Mouse (Mus musculus) B cell, adult (primary cell): ENCODE results near the gene Slc9b2. TPM values are rescaled to one million over a fixed set of nuclear protein-coding genes. Genes with fewer than 3 reads are reported as not detected.

ENCODE experiments used
- total RNA-seq: library from RNA; stranded (reverse); gene quantifications from 4 replicates; pipeline ENCODE4 v1.2.4, GENCODE M21; 2023; ENCODE audit not compliant: inconsistent age

The Slc9b2 gene
- total RNA-seq: not detected in 4 replicates

DNA sequence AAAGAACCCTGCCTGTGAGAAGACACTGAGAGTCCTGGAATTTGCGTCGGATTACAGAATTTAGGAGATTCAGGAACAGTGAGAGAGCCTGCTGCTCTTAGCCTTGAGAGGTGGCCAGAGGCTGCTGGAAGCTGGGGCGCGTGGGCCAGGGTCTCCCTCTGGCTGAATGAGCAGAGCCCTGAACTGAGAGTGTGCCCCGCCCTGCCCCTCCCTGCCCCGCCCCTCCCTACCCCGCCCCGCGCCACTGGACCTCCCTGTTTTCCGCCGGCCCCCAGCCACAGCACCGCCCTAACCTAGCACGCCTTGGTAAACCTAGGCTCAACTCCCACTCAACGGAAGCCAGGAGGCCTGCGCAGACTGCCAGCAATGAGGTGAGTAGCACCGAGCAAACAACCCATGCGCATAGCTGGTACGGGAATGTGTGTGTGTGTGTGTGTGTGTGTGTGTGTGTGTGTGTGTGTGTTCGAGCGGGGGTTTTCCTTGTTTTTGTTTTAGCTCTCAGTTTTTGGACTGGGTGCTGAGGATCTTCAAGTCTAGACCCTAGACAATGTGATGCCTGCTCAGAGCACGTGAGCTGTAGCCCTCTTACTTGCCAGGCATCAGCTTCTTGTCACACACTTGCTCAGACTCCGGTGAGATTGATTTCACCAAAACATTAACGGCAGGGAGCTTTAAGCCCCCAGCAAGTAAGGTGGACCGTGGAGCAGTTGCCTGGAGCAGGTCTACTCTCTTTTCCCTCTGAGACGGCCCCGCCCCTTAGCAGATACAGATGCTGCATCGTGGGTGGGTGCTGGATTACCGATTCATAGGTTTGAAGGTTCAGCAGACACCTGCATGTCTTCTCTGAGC, at the start of gene Slc9b2:
Gene Slc9b2 (plus strand): TSS at position 290 of the 849 bp plus-strand sequence.

GRCm38 (mm10) chr3:135280669-135281415, 26.7 kb upstream of the Slc9b2 start, which contains the start of gene Bdh2:
Gene Bdh2 (plus strand): TSS chr3:135281221.

GRCm38 (mm10) chr3:135347739-135348264, 40.3 kb downstream of the Slc9b2 start, which contains the start of gene Slc9b1:
Gene Slc9b1 (plus strand): TSS chr3:135348029.

Other genes with a start within 250 kb of the Slc9b2 start
- gene Cenpe, start 95.2 kb upstream of the Slc9b2 start, total RNA-seq: 1.7 to 3.0 TPM (median 1.9 TPM) in 4 replicates
- not detected in 4 replicates for gene Bdh2, start 26.5 kb upstream of the Slc9b2 start, total RNA-seq
- gene Slc9b1, start 40.3 kb downstream of the Slc9b2 start, total RNA-seq: not detected in 4 replicates
- 58.9 to 64.1 TPM (median 61.6 TPM) in 4 replicates for gene Cisd2, start 116.2 kb downstream of the Slc9b2 start, total RNA-seq
- 477 to 492 TPM (median 486 TPM) in 4 replicates for gene Ube2d3, start 130.4 kb downstream of the Slc9b2 start, total RNA-seq
- gene Manba, start 177.9 kb downstream of the Slc9b2 start, total RNA-seq: 17.3 to 29.4 TPM (median 20.5 TPM) in 4 replicates